Mouse (Mus musculus) limb, embryonic 15.5 days (tissue): ENCODE measurements around the gene Ctnna3. TPM values are rescaled to one million over a fixed set of nuclear protein-coding genes. Genes with fewer than 3 reads are reported as not detected.
"Not testable (repeated sequence)": the region's sequence is repeated elsewhere in the genome, so short reads cannot be mapped to it uniquely, and the experiment has no call there.

Source experiments
- ATAC-seq: fragments of 200-750 bp; cut with Nextera tagmentation; 2 replicates; pipeline ENCODE4 v1.8.0; 2017; ENCODE audit warnings: low read depth, moderate TSS enrichment; ENCODE audit not compliant: insufficient number of reproducible peaks, low FRiP score, low TSS enrichment
- H3K27ac ChIP-seq: fragments of 300-500 bp; sonication (generic); 2 replicates; pipeline ENCODE4 v1.5.1; 2015; ENCODE audit warnings: moderate library complexity, mild to moderate bottlenecking, inconsistent platforms
- H3K27me3 ChIP-seq: fragments of 300-500 bp; sonication (generic); 2 replicates; pipeline ENCODE4 v1.6.1; 2015; ENCODE audit warnings: inconsistent platforms
- H3K36me3 ChIP-seq: fragments of 300-500 bp; sonication (generic); 2 replicates; pipeline ENCODE4 v1.6.1; 2015; ENCODE audit warnings: inconsistent platforms
- H3K4me1 ChIP-seq: fragments of 300-500 bp; sonication (generic); 2 replicates; pipeline ENCODE4 v1.6.1; 2015; ENCODE audit warnings: inconsistent platforms
- H3K4me2 ChIP-seq: fragments of 300-500 bp; sonication (generic); 2 replicates; pipeline ENCODE4 v1.6.1; 2015; ENCODE audit warnings: mild to moderate bottlenecking, inconsistent platforms
- H3K4me3 ChIP-seq: fragments of 300-500 bp; sonication (generic); 2 replicates; pipeline ENCODE4 v1.5.1; 2015; ENCODE audit warnings: mild to moderate bottlenecking, inconsistent platforms
- H3K9ac ChIP-seq: fragments of 300-500 bp; sonication (generic); 2 replicates; pipeline ENCODE4 v1.6.1; 2015; ENCODE audit warnings: inconsistent platforms
- H3K9me3 ChIP-seq: fragments of 300-500 bp; sonication (generic); 2 replicates; pipeline ENCODE4 v1.6.1; 2016; ENCODE audit warnings: inconsistent platforms
- WGBS: fragments of 180-500 bp; shearing (Covaris S2); methylation state at CpG from one replicate; pipeline ENCODE4 v1.1.7; 2015; 5-methylcytosine and 5-hydroxymethylcytosine counted together
- polyA plus RNA-seq: library from polyadenylated mRNA; unstranded; fragments of >200 nt; fragmentation: Nextera tagmentation; extraction: Ambion mirVana; gene quantifications from 2 replicates; pipeline ENCODE4 v1.2.1, GENCODE M21; 2015

Ctnna3 gene
- polyA plus RNA-seq, 1 experiment from 2014 or later = 0.95 TPM

GRCm38 (mm10) chr10:63410162-63410956, 19.5 kb upstream of the Ctnna3 start:
- Histone ChIP-seq H3K4me1 (no peaks in the 10 kb centered on the region), H3K9ac (no peak overlapping the region), H3K9me3 (no peaks in the 10 kb centered on the region), H3K4me3 (no peak overlapping the region), H3K27me3 (no peaks in the 10 kb centered on the region), H3K36me3 (no peaks in the 10 kb centered on the region), H3K27ac (no peak overlapping the region), H3K4me2 (no peak overlapping the region)
- ATAC-seq = no peak
- 56% methylated on average over 16 of the region's 16 CpGs for WGBS

GRCm38 (mm10) chr10:63411674-63412073, 18.2 kb upstream of the Ctnna3 start:
- H3K4me2 ChIP-seq, H3K27me3 ChIP-seq, H3K27ac ChIP-seq, H3K36me3 ChIP-seq, H3K4me1 ChIP-seq, ATAC-seq, H3K4me3 ChIP-seq, H3K9me3 ChIP-seq, H3K9ac ChIP-seq: not testable (repeated sequence)
- 89% methylated on average over 6 of the region's 7 CpGs for WGBS

DNA sequence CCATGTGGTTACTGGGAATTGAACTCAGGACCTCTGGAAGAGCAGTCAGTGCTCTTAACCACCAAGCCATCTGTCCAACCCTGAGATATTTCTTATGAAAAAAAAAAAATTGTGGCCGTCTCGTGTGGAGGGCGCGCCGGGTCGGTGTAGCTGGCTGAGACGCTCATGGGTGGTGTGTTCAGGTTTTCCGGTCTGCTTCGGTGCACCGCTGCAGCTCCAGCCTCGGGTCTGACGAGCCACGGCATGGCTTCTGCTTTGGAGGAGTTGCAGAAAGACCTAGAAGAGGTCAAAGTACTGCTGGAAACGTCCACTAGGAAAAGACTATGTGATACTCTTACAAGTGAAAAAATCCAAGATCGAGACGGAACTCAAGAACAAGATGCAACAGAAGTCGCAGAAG, 17.1 kb upstream of the Ctnna3 start:
- H3K36me3 ChIP-seq = no peaks in the 10 kb centered on the region
- H3K27ac ChIP-seq = no peak overlapping the region
- WGBS = 87% methylated on average over 17 of the region's 17 CpGs
- H3K27me3 ChIP-seq = no peaks in the 10 kb centered on the region
- H3K9ac ChIP-seq = no peak overlapping the region
- no peak for ATAC-seq
- no peak overlapping the region for H3K4me3 ChIP-seq
- no peaks in the 10 kb centered on the region for H3K9me3 ChIP-seq
- no peak overlapping the region for H3K4me2 ChIP-seq
- no peaks in the 10 kb centered on the region for H3K4me1 ChIP-seq

GRCm38 (mm10) chr10:63415287-63415686, 14.6 kb upstream of the Ctnna3 start:
- H3K36me3 ChIP-seq = no peaks in the 10 kb centered on the region
- no peak overlapping the region for H3K9ac ChIP-seq
- H3K27ac ChIP-seq = no peak overlapping the region
- no peaks in the 10 kb centered on the region for H3K27me3 ChIP-seq
- H3K4me1 ChIP-seq = no peaks in the 10 kb centered on the region
- H3K4me3 ChIP-seq = no peak overlapping the region
- WGBS = 59% methylated on average over 7 of the region's 7 CpGs
- no peak for ATAC-seq
- no peak overlapping the region for H3K4me2 ChIP-seq
- no peaks in the 10 kb centered on the region for H3K9me3 ChIP-seq

DNA sequence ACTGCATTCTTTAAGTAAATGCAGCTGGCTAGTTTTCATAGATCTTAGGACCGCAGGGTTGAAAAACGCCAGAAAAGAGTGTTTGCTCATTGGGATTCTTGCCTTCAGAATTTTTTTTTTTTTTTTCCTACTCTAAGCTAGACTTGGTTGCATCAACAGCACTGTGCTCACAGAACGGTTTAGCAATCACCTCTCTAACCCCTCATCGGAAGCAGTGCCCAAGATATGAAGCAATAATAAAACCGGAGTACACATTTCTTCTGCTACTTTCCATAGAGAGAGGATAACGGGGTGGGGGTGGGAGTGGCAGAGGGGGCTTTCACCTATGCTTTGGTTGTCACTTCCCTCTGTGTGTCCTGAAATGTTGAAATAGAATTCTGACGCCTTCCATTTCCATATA, 14.0 kb upstream of the Ctnna3 start:
- H3K9ac ChIP-seq = no peak overlapping the region
- H3K27me3 ChIP-seq = no peaks in the 10 kb centered on the region
- H3K36me3 ChIP-seq = no peaks in the 10 kb centered on the region
- H3K9me3 ChIP-seq = no peaks in the 10 kb centered on the region
- H3K4me3 ChIP-seq = no peak overlapping the region
- no peaks in the 10 kb centered on the region for H3K4me1 ChIP-seq
- H3K27ac ChIP-seq = no peak overlapping the region
- WGBS = 44% methylated on average over 7 of the region's 7 CpGs
- no peak for ATAC-seq
- H3K4me2 ChIP-seq = no peak overlapping the region

GRCm38 (mm10) chr10:63417061-63417460, 12.8 kb upstream of the Ctnna3 start:
- Histone ChIP-seq H3K9me3 (no peaks in the 10 kb centered on the region), H3K4me2 (no peak overlapping the region), H3K9ac (no peak overlapping the region), H3K36me3 (no peaks in the 10 kb centered on the region), H3K4me3 (no peak overlapping the region), H3K27me3 (no peaks in the 10 kb centered on the region), H3K27ac (no peak overlapping the region), H3K4me1 (no peaks in the 10 kb centered on the region)
- 44% methylated on average over 5 of the region's 5 CpGs for WGBS
- no peak for ATAC-seq

GRCm38 (mm10) chr10:63421739-63422735, 7.9 kb upstream of the Ctnna3 start, which contains the start of gene Gm7075:
Gene Gm7075 (minus strand): TSS chr10:63421789.
- Histone ChIP-seq H3K4me1 (no peaks in the 10 kb centered on the region), H3K9ac (no peak within 1 kb of the TSS), H3K4me2 (no peak within 1 kb of the TSS), H3K27ac (no peak within 1 kb of the TSS), H3K9me3 (no peaks in the 10 kb centered on the region), H3K4me3 (no peak within 1 kb of the TSS), H3K36me3 (no peaks in the 10 kb centered on the region), H3K27me3 (no peaks in the 10 kb centered on the region)
- 88% methylated on average over 18 of the region's 18 CpGs for WGBS
- ATAC-seq = no peak

DNA sequence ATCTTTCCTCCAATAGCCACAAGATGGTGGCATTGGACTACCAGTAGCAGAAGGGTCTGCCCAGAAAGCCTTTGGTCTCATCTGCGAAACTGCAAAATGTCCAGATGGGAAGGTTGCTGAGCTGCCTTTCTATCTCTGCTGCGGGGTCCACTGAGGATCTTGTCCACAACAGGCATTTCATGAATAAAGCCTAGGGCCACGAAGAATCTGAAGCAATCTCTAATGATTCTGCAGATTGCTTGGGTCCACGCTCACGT, 7.2 kb upstream of the Ctnna3 start:
- 80% methylated on average over 5 of the region's 5 CpGs for WGBS
- H3K36me3 ChIP-seq = no peaks in the 10 kb centered on the region
- no peak for ATAC-seq

GRCm38 (mm10) chr10:63423591-63424474, 6.1 kb upstream of the Ctnna3 start:
- H3K4me2 ChIP-seq = no peak overlapping the region
- no peak overlapping the region for H3K27ac ChIP-seq
- no peaks in the 10 kb centered on the region for H3K36me3 ChIP-seq
- H3K4me3 ChIP-seq = no peak overlapping the region
- WGBS = 88% methylated on average over 9 of the region's 9 CpGs
- H3K4me1 ChIP-seq = no peaks in the 10 kb centered on the region
- ATAC-seq = no peak
- no peaks in the 10 kb centered on the region for H3K27me3 ChIP-seq
- no peaks in the 10 kb centered on the region for H3K9me3 ChIP-seq
- H3K9ac ChIP-seq = no peak overlapping the region

More for the DNA sequence above, 7.2 kb upstream of the Ctnna3 start:
- H3K4me3 ChIP-seq = no peak overlapping the region
- H3K9ac ChIP-seq = no peak overlapping the region
- no peaks in the 10 kb centered on the region for H3K9me3 ChIP-seq
- H3K27ac ChIP-seq = no peak overlapping the region
- no peaks in the 10 kb centered on the region for H3K27me3 ChIP-seq
- H3K4me2 ChIP-seq = no peak overlapping the region
- H3K4me1 ChIP-seq = no peaks in the 10 kb centered on the region

- no peaks in the 10 kb centered on the region for H3K9me3 ChIP-seq
- no peak overlapping the region for H3K4me3 ChIP-seq
- H3K9ac ChIP-seq = no peak overlapping the region
- H3K4me2 ChIP-seq = no peak overlapping the region
- H3K27ac ChIP-seq = no peak overlapping the region
- H3K4me1 ChIP-seq = no peaks in the 10 kb centered on the region
- ATAC-seq = no peak
- H3K27me3 ChIP-seq = no peaks in the 10 kb centered on the region
- no peaks in the 10 kb centered on the region for H3K36me3 ChIP-seq
These were observed 5.5 kb upstream of the Ctnna3 start for GRCm38 (mm10) chr10:63424475-63424814.

DNA sequence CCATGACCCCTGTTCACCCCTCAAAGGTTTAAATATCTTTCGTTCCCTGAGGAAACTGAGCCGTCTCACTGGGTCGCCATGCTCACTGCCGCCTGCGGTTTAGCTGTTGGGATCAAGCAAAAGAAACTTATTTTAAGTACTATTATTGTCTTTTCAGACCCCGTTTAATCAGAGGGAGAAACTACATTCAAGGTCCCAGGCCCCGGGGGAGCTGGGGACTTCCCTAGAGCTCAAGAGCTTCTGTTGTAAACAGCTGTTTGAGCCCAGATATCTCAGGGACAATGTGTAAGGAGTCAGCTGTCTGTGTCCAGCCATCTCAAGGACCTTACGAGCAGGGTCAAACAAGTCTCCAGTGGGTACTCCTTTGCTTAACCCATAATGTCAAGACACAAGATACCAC, 2.8 kb upstream of the Ctnna3 start:
- Histone ChIP-seq H3K9me3 (no peaks in the 10 kb centered on the region), H3K27me3 (no peaks in the 10 kb centered on the region), H3K4me3 (no peak overlapping the region), H3K27ac (no peak overlapping the region), H3K36me3 (no peaks in the 10 kb centered on the region), H3K4me2 (no peak overlapping the region), H3K9ac (no peak overlapping the region), H3K4me1 (no peaks in the 10 kb centered on the region)
- 82% methylated on average over 8 of the region's 8 CpGs for WGBS
- no peak for ATAC-seq
